Mouse (Mus musculus): ENCODE results near the gene Cmtr2. TPM values are rescaled to one million over a fixed set of nuclear protein-coding genes. Genes with fewer than 3 reads are reported as not detected.

The Cmtr2 gene
- polyA plus RNA-seq, 1 experiment from 2014 or later, result 9.5 TPM

- Histone ChIP-seq H3K4me2 (peak within 1 kb of the TSS; percentile 82), H3K27ac (no peak within 1 kb of the TSS), H3K36me3 (no peaks in the 10 kb centered on the region), H3K27me3 (peaks cover 5% of the 10 kb centered on the region; the same call in 1 of the 2 replicates), H3K9ac (peak within 1 kb of the TSS; percentile 23; the same call in 1 of the 2 replicates), H3K4me1 (peaks cover 10% of the 10 kb centered on the region), H3K9me3 (replicated peaks) (no peaks in the 10 kb centered on the region), H3K4me3 (replicated peaks) (peak within 1 kb of the TSS; percentile 49)
- under 1% methylated on average over 15 of the region's 15 CpGs for WGBS
- ATAC-seq (replicated peaks; ENCODE audit: low FRiP score), result peak; percentile 98
These were observed 51.3 kb downstream of the Cmtr2 start, which contains the start of gene Hydin for GRCm38 (mm10) chr8:110266741-110267140. Gene Hydin (plus strand): TSS chr8:110266977.

DNA sequence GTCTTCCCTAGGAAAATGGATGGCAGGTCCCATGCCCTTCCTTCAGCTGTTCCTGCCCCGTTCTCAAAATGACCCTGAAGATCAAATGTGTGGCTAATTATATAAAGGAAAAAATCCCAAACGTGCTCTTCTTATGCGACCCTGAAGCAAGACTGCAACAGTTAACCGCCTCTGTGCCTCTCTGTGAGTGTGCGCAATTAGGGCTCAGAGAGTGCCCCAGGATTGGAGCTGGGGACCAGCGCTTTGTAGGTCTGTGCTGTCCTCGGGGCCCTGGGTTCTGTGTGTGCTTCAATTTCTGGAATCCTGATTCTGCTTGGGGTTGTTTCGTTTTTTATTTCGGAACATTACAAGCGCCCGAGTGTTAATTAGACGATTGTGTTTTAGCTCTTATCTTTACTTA, 51.8 kb downstream of the Cmtr2 start:
- peaks cover 5% of the 10 kb centered on the region; the same call in 1 of the 2 replicates for H3K27me3 ChIP-seq
- H3K4me3 ChIP-seq (replicated peaks), result peak overlapping the region; percentile 49
- peaks cover 10% of the 10 kb centered on the region for H3K4me1 ChIP-seq
- H3K4me2 ChIP-seq, result peak overlapping the region; percentile 82
- 11% methylated on average over 12 of the region's 12 CpGs for WGBS
- peak overlapping the region; percentile 23; the same call in 1 of the 2 replicates for H3K9ac ChIP-seq
- no peak; the same call in 1 of the 2 replicates for ATAC-seq (replicated peaks; ENCODE audit: low FRiP score)
- no peaks in the 10 kb centered on the region for H3K36me3 ChIP-seq
- no peaks in the 10 kb centered on the region for H3K9me3 ChIP-seq (replicated peaks)
- no peak overlapping the region for H3K27ac ChIP-seq

DNA sequence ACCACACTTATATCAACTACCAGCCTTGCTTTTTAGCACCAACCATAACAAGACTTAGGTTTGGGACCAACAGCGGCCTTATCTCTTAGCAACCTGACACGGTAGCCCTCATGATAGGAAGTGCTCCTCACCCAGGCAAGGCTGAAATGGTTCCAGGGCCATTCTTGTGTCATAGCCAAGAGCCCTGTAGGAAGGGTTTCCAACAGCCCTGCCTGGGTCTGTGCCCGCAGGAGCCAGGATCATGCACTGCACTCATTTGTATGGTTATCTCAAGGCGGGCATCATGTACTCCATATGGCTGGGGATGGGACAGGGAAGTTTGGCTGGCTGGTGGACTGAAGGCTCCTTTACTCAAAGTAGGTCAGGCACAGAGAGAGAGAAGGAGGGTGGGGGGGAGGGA, 55.2 kb downstream of the Cmtr2 start:
- no peaks in the 10 kb centered on the region for H3K27me3 ChIP-seq
- no peak overlapping the region for H3K9ac ChIP-seq
- H3K9me3 ChIP-seq (replicated peaks), result no peaks in the 10 kb centered on the region
- WGBS, result 91% methylated on average over 4 of the region's 4 CpGs
- H3K4me1 ChIP-seq, result peaks cover 10% of the 10 kb centered on the region
- no peak overlapping the region for H3K4me3 ChIP-seq (replicated peaks)
- no peak overlapping the region for H3K4me2 ChIP-seq
- H3K36me3 ChIP-seq, result no peaks in the 10 kb centered on the region
- no peak for ATAC-seq (replicated peaks; ENCODE audit: low FRiP score)
- no peak overlapping the region for H3K27ac ChIP-seq

DNA sequence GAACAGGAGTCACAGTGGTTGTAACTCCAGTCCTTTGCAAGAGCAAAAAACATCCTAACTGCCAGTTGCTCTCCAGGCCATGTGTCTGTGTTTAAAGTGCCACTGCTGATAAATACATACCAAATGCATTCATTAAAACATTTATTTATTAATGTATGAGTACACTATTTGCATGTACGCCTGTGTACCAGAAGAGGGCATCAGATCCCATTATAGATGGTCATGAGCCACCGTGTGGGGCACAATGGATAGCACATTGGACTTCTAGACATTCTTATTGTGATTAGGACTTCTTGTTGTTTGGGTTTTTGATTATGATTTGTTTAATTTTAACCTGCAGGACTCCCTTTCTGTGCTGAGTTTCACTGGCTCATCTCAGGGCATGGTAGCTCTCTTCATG, 57.9 kb downstream of the Cmtr2 start:
- H3K27ac ChIP-seq, result no peak overlapping the region
- no peak overlapping the region for H3K9ac ChIP-seq
- no peak overlapping the region for H3K4me2 ChIP-seq
- H3K27me3 ChIP-seq, result no peaks in the 10 kb centered on the region
- H3K36me3 ChIP-seq, result no peaks in the 10 kb centered on the region
- 70% methylated on average over 2 of the region's 2 CpGs for WGBS
- no peaks in the 10 kb centered on the region for H3K4me1 ChIP-seq
- no peak overlapping the region for H3K4me3 ChIP-seq (replicated peaks)
- no peak for ATAC-seq (replicated peaks; ENCODE audit: low FRiP score)
- H3K9me3 ChIP-seq (replicated peaks), result no peaks in the 10 kb centered on the region

Other genes starting within 250 kb of the Cmtr2 start
- gene Tat, start 225.2 kb upstream of the Cmtr2 start, polyA plus RNA-seq (2015; fragmentation: Nextera tagmentation; extraction: Ambion mirVana), result not detected in 2 replicates
- 0.16 and 0.30 TPM in 2 replicates for gene Chst4, start 175.9 kb upstream of the Cmtr2 start, polyA plus RNA-seq (2015; fragmentation: Nextera tagmentation; extraction: Ambion mirVana)
- gene Zfp612, start 135.9 kb upstream of the Cmtr2 start, polyA plus RNA-seq (2015; fragmentation: Nextera tagmentation; extraction: Ambion mirVana), result 7.5 and 8.1 TPM in 2 replicates
- not detected in 2 replicates for gene Gm21964, start 114.5 kb upstream of the Cmtr2 start, polyA plus RNA-seq (2015; fragmentation: Nextera tagmentation; extraction: Ambion mirVana)
- gene Gm17720, start 112.9 kb upstream of the Cmtr2 start, polyA plus RNA-seq (2015; fragmentation: Nextera tagmentation; extraction: Ambion mirVana), result not detected in 2 replicates
- gene Calb2, start 47.5 kb upstream of the Cmtr2 start, polyA plus RNA-seq (2015; fragmentation: Nextera tagmentation; extraction: Ambion mirVana), result 0.21 TPM in 1 of 2 replicates, not detected in the other
- gene Hydin, start 51.3 kb downstream of the Cmtr2 start, polyA plus RNA-seq (2015; fragmentation: Nextera tagmentation; extraction: Ambion mirVana), result 0.04 and 0.05 TPM in 2 replicates